In genomic region chr6:16065121-16065520, GRCm38 (mm10) we compare ENCODE assay signal across 27 mouse cellular contexts.
DNase-seq lines count a peak whose midpoint lies in the region; ATAC-seq and TF ChIP-seq lines count a peak whose summit lies in the region.
"Had no signal": no experiment of that assay in that cellular context is flagged by ENCODE, and none has a peak within 500 bp of the region (broad histone marks: within the 10 kb centered on the region; RNA-seq: fewer than 3 reads in every experiment).

No protein-coding gene starts in this region.

- ATAC-seq in forebrain, embryonic 14.5 days = no peak
- no peak for ATAC-seq in forebrain, embryonic 16.5 days
- ATAC-seq in lung, embryonic 14.5 days (ENCODE audit: insufficient read depth) = no peak
- ATAC-seq: forebrain, embryonic 13.5 days; hindbrain, postnatal 0 days; inflammation-experienced regulatory T-cells, adult 6 months; intestine, postnatal 0 days had no signal

- H3K36me3 ChIP-seq in forebrain, embryonic 14.5 days (ENCODE audit: control insufficient read depth, insufficient read depth, low read length) = no peaks in the 10 kb centered on the region
- no peaks in the 10 kb centered on the region for H3K36me3 ChIP-seq in forebrain, embryonic 16.5 days (ENCODE audit: control insufficient read depth, insufficient read depth)
- no peaks in the 10 kb centered on the region for H3K36me3 ChIP-seq in lung, embryonic 14.5 days (ENCODE audit: insufficient read depth)
- H3K36me3 ChIP-seq: embryonic facial prominence, embryonic 12.5 days; G1E; heart, embryonic 10.5 days; heart, embryonic 13.5 days had no signal

- peak; percentile 41 for DNase-seq in forebrain, embryonic 14.5 days (ENCODE audit: low spot score)
- peak; percentile 73 for DNase-seq in lung, embryonic 14.5 days
- DNase-seq in lung, postnatal 25 days (ENCODE audit: low spot score) = no peak
- DNase-seq in brain, adult 2 months (ENCODE audit: low read depth, low spot score) = peak; percentile 15
- DNase-seq in urinary bladder, postnatal 4 days (ENCODE audit: low spot score in 2 of 2) = no peak
- DNase-seq: adrenal gland, adult 2 months; adrenal gland, postnatal 14 days; B cell, adult 2 months; cerebellum, adult 18-20 months; cerebellum, adult 9-10 months; cerebellum, postnatal 14 days; gastrocnemius, postnatal 10 days; gastrocnemius, postnatal 36 days; heart, adult 2 months; heart, postnatal 4 days had no signal

- TF ChIP-seq CTCF in lung, embryonic 14.5 days (IDR thresholded peaks at IDR 0.05; ENCODE audit: low read depth) = no peak

- no peak overlapping the region for H3K4me3 ChIP-seq in forebrain, embryonic 14.5 days (ENCODE audit: low read depth, low read length)
- no peak overlapping the region for H3K4me3 ChIP-seq in forebrain, embryonic 16.5 days (replicated peaks; ENCODE audit: low read length)
- H3K4me3 ChIP-seq in lung, embryonic 14.5 days (ENCODE audit: low read depth, low read length) = no peak overlapping the region
- H3K4me3 ChIP-seq: embryonic facial prominence, embryonic 12.5 days; erythroblast, embryonic 14.5 days; forebrain, embryonic 13.5 days; heart, adult 2 months; heart, embryonic 10.5 days; heart, embryonic 13.5 days had no signal

- no peak overlapping the region for H3K27ac ChIP-seq in forebrain, embryonic 14.5 days (ENCODE audit: low read depth, low read length)
- no peak overlapping the region for H3K27ac ChIP-seq in forebrain, embryonic 16.5 days (ENCODE audit: low read length)
- no peak overlapping the region for H3K27ac ChIP-seq in lung, embryonic 14.5 days (ENCODE audit: low read depth)
- H3K27ac ChIP-seq: embryonic facial prominence, embryonic 12.5 days; forebrain, embryonic 13.5 days; heart, adult 2 months; heart, embryonic 10.5 days; heart, embryonic 13.5 days; hindbrain, embryonic 14.5 days; hindbrain, postnatal 0 days had no signal

- no peaks in the 10 kb centered on the region for H3K9me3 ChIP-seq in forebrain, embryonic 14.5 days (replicated peaks; ENCODE audit: control insufficient read depth, low read length)
- H3K9me3 ChIP-seq in forebrain, embryonic 16.5 days (ENCODE audit: control insufficient read depth, low read length) = no peaks in the 10 kb centered on the region
- no peaks in the 10 kb centered on the region for H3K9me3 ChIP-seq in lung, embryonic 14.5 days (ENCODE audit: low read depth, low read length)
- H3K9me3 ChIP-seq: embryonic facial prominence, embryonic 12.5 days; forebrain, embryonic 13.5 days; G1E; heart, embryonic 10.5 days; heart, embryonic 13.5 days had no signal

- H3K4me2 ChIP-seq in forebrain, embryonic 14.5 days (ENCODE audit: low read length) = no peak overlapping the region
- H3K4me2 ChIP-seq in forebrain, embryonic 16.5 days (ENCODE audit: low read length) = no peak overlapping the region
- H3K4me2 ChIP-seq in lung, embryonic 14.5 days = no peak overlapping the region
- H3K4me2 ChIP-seq: embryonic facial prominence, embryonic 12.5 days; forebrain, embryonic 13.5 days; heart, embryonic 13.5 days; hindbrain, embryonic 14.5 days had no signal

- H3K27me3 ChIP-seq in forebrain, embryonic 14.5 days (replicated peaks; ENCODE audit: control insufficient read depth, insufficient read depth, low read length) = no peaks in the 10 kb centered on the region
- H3K27me3 ChIP-seq in forebrain, embryonic 16.5 days (replicated peaks; ENCODE audit: control insufficient read depth, insufficient read depth, low read length) = no peaks in the 10 kb centered on the region
- no peaks in the 10 kb centered on the region for H3K27me3 ChIP-seq in lung, embryonic 14.5 days (ENCODE audit: insufficient read depth, low read length)
- H3K27me3 ChIP-seq: CH12.LX; embryonic facial prominence, embryonic 12.5 days; forebrain, embryonic 13.5 days; heart, embryonic 13.5 days had no signal

- 73% methylated on average over 5 of the region's 5 CpGs for WGBS in forebrain, embryonic 14.5 days
- 55% methylated on average over 5 of the region's 5 CpGs for WGBS in forebrain, embryonic 16.5 days
- 65% methylated on average over 5 of the region's 5 CpGs for WGBS in lung, embryonic 14.5 days

- H3K9ac ChIP-seq in forebrain, embryonic 14.5 days (ENCODE audit: low read length) = no peak overlapping the region
- no peak overlapping the region for H3K9ac ChIP-seq in forebrain, embryonic 16.5 days (replicated peaks; ENCODE audit: low read depth, low read length)
- no peak overlapping the region for H3K9ac ChIP-seq in lung, embryonic 14.5 days
- H3K9ac ChIP-seq: embryonic facial prominence, embryonic 12.5 days; forebrain, embryonic 13.5 days; heart, embryonic 13.5 days; hindbrain, embryonic 14.5 days had no signal

- no peaks in the 10 kb centered on the region for H3K4me1 ChIP-seq in forebrain, embryonic 14.5 days (ENCODE audit: control insufficient read depth, insufficient read depth, low read length)
- H3K4me1 ChIP-seq in forebrain, embryonic 16.5 days (replicated peaks; ENCODE audit: control insufficient read depth, insufficient read depth, low read length) = no peaks in the 10 kb centered on the region
- H3K4me1 ChIP-seq in lung, embryonic 14.5 days (ENCODE audit: insufficient read depth) = no peaks in the 10 kb centered on the region
- H3K4me1 ChIP-seq: embryonic facial prominence, embryonic 12.5 days; forebrain, embryonic 13.5 days; heart, embryonic 10.5 days; heart, embryonic 13.5 days had no signal

Comparison
In these comparisons a context has a peak if more than half of its experiments do, and no peak if none do; other contexts are left out.
1. DNase-seq: peak in forebrain, embryonic 14.5 days (single experiment), lung, embryonic 14.5 days (single experiment) and brain, adult 2 months (single experiment); none in lung, postnatal 25 days (single experiment) and urinary bladder, postnatal 4 days (0 of 2).